Mouse (Mus musculus) forebrain, embryonic 14.5 days (tissue): ENCODE data around the gene Spata31d1b. TPM values are rescaled to one million over a fixed set of nuclear protein-coding genes. Genes with fewer than 3 reads are reported as not detected.
"Not testable (repeated sequence)": the region's sequence is repeated elsewhere in the genome, so short reads cannot be mapped to it uniquely, and the experiment has no call there.

Source experiments
- ATAC-seq: fragments of 200-750 bp; cut with Nextera tagmentation; 2 replicates; pipeline ENCODE4 v1.8.0; 2017; ENCODE audit warnings: mild to moderate bottlenecking, moderate library complexity
- DNase-seq: peaks from one replicate; pipeline ENCODE4 v3.0.0-alpha.2; 2015; ENCODE audit warnings: low spot score
- H3K27ac ChIP-seq: fragments of 300-500 bp; sonication (generic); 2 replicates; pipeline ENCODE4 v1.5.1; 2014; ENCODE audit warnings: low read depth, mild to moderate bottlenecking, control low read depth, low read length, moderate library complexity
- H3K27me3 ChIP-seq: fragments of 300-500 bp; sonication (generic); replicated peaks from 2 replicates; pipeline ENCODE4 v1.6.1; 2014; ENCODE audit warnings: low read length, control low read depth, mixed read lengths; ENCODE audit not compliant: control insufficient read depth, insufficient read depth
- H3K36me3 ChIP-seq: fragments of 300-500 bp; sonication (generic); 2 replicates; pipeline ENCODE4 v1.6.1; 2014; ENCODE audit warnings: low read length, control low read depth; ENCODE audit not compliant: control insufficient read depth, insufficient read depth
- H3K4me1 ChIP-seq: fragments of 300-500 bp; sonication (generic); 2 replicates; pipeline ENCODE4 v1.6.1; 2014; ENCODE audit warnings: antibody characterized with exemption, low read length, control low read depth; ENCODE audit not compliant: control insufficient read depth, insufficient read depth
- H3K4me2 ChIP-seq: fragments of 300-500 bp; sonication (generic); 2 replicates; pipeline ENCODE4 v1.6.1; 2014; ENCODE audit warnings: mild to moderate bottlenecking, control low read depth, low read length
- H3K4me3 ChIP-seq: fragments of 300-500 bp; sonication (generic); 2 replicates; pipeline ENCODE4 v1.5.1; 2014; ENCODE audit warnings: low read depth, low read length, control low read depth
- H3K9ac ChIP-seq: fragments of 300-500 bp; sonication (generic); 2 replicates; pipeline ENCODE4 v1.6.1; 2014; ENCODE audit warnings: mild to moderate bottlenecking, low read length, control low read depth, moderate library complexity
- H3K9me3 ChIP-seq: fragments of 300-500 bp; sonication (generic); replicated peaks from 2 replicates; pipeline ENCODE4 v1.6.1; 2016; ENCODE audit warnings: low read length, control low read depth, mixed read lengths; ENCODE audit not compliant: control insufficient read depth
- WGBS: fragments of 180-500 bp; shearing (Covaris S2); extraction: QIAGEN DNeasy Blood & Tissue Kit; methylation state at CpG from one replicate; pipeline ENCODE4 v1.1.7; 2014; 5-methylcytosine and 5-hydroxymethylcytosine counted together
- polyA plus RNA-seq: library from polyadenylated mRNA; unstranded; fragments of >200 nt; fragmentation: Nextera tagmentation; extraction: Ambion mirVana; gene quantifications from 2 replicates; pipeline ENCODE4 v1.2.1, GENCODE M21; 2014

Spata31d1b gene
- polyA plus RNA-seq, 1 experiment from 2014 or later, result not detected

DNA sequence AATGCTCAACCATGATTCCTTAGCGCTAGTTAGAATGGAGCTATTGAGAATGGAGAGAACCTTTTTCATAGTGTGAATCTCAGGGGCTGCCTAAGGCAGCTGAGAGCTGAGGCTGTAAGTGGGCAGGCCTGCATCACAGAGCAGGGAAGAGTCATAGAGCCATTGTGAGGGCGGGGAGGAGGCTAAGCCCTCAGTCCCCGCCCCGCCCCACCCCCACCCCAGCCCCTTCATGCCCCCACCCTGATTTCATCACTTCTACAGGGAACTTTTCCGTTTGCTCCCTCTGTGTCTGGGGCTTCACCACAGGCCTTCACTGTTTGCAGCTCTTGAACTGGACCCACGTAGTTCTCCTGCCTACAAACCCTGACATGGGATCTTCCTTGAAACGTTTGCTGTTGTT, 19.6 kb downstream of the Spata31d1b start, which contains the start of gene Spata31d1d:
Gene Spata31d1d, minus strand, starts transcription at position 101 of the 400 bp plus-strand sequence.
- no peaks in the 10 kb centered on the region for H3K36me3 ChIP-seq
- WGBS, result 42% methylated on average over 6 of the region's 7 CpGs

DNA sequence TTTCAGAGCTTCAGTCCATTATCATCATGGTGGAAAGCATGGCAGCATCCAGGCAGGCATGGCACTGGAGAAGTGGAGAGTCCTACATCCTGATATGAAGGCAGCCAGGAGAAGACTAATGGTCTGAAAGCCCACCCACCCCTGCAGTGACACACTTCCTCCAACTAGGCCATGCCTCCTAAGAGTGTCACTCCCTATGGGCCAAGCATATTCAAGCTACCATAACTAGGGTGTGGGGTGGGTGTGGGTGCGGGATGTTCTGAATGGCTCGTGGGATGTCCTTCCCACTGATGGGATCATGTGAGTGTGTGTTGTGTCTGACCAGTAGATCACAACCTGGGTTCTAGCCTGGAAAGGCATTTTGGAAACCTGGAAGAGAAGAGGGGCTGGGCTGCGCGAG, 21.9 kb downstream of the Spata31d1b start:
- H3K27me3 ChIP-seq, result no peaks in the 10 kb centered on the region
- 81% methylated on average over 2 of the region's 4 CpGs for WGBS

More for the DNA sequence above, 19.6 kb downstream of the Spata31d1b start, which contains the start of gene Spata31d1d:
- ATAC-seq, result no peak
- DNase-seq, result no peak
- Histone ChIP-seq H3K9ac (no peak within 1 kb of the TSS), H3K4me2 (no peak within 1 kb of the TSS), H3K9me3 (no peaks in the 10 kb centered on the region), H3K27me3 (no peaks in the 10 kb centered on the region), H3K4me3 (no peak within 1 kb of the TSS), H3K4me1 (no peaks in the 10 kb centered on the region), H3K27ac (no peak within 1 kb of the TSS)

DNA sequence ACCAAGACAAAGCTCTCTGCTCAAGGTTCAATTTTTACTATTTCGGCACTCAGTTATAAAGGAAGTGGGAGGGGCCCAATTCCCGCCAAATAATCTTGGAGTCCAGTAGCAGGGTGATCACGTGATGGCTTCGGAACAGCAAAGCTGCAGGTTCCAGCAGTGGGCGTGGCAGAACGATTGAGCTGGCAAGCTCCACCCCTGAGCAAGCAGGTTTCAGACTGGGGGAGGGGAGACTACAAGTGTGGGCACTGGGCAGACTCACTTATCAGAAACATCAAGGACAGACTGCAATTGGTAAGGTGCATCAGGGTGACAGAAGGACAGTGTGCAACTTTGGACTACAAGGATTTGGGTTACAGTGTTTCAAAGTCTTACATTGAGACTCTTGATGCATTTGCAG, 22.3 kb downstream of the Spata31d1b start:
- not testable (repeated sequence) for H3K4me3 ChIP-seq, DNase-seq, H3K9me3 ChIP-seq, H3K27me3 ChIP-seq, H3K27ac ChIP-seq, H3K4me2 ChIP-seq, H3K9ac ChIP-seq, ATAC-seq, H3K36me3 ChIP-seq, H3K4me1 ChIP-seq
- 27% methylated on average over 6 of the region's 6 CpGs for WGBS

More for the DNA sequence above, 21.9 kb downstream of the Spata31d1b start:
- DNase-seq (no peak), ATAC-seq (no peak)
- Histone ChIP-seq H3K27ac (no peak overlapping the region), H3K4me3 (no peak overlapping the region), H3K4me1 (no peaks in the 10 kb centered on the region), H3K9me3 (no peaks in the 10 kb centered on the region), H3K36me3 (no peaks in the 10 kb centered on the region), H3K9ac (no peak overlapping the region), H3K4me2 (no peak overlapping the region)

DNA sequence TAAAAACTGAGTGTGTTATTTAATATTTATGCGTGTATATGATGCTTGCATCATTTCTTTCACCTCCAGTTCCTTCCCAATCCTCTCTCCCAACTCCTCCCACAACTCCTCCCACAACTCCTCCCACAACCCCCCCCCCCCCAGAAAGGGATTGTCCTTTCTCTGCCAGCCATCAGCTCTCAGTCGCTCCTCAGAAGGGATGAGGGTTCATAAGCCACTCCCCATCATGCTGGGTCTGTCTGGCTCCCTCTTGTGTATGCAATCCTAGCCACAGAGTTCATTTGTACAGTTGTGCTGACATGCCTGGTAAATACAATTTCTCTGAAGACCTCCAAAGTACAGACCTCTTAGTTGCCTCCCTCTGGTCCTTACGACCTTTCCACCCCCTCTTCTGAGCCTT, 23.1 kb downstream of the Spata31d1b start:
- H3K27ac ChIP-seq, result no peak overlapping the region
- H3K27me3 ChIP-seq, result no peaks in the 10 kb centered on the region
- peak; percentile 45 for DNase-seq
- no peaks in the 10 kb centered on the region for H3K4me1 ChIP-seq
- WGBS, result 31% methylated on average over 3 of the region's 3 CpGs
- no peaks in the 10 kb centered on the region for H3K36me3 ChIP-seq
- H3K9ac ChIP-seq, result no peak overlapping the region
- H3K4me2 ChIP-seq, result no peak overlapping the region
- H3K4me3 ChIP-seq, result no peak overlapping the region
- H3K9me3 ChIP-seq, result no peaks in the 10 kb centered on the region
- ATAC-seq, result no peak

DNA sequence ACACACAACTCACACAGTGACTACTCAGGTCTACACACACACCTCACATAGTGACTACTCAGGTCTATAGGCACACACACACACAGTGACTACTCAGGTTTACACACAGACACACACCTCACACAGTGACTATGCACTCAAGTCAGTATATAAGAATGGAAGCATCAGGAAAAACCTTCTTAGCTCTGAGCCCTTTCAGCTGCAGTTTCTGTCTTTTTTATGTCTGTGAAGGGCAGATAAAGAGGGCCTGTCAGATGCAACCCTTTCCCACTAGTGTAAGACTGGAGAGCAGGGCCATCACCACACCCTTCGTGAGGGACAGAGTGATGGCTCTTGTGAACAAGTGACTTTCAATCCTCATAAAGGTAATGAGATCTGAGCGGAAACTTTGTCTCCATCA, 26.4 kb downstream of the Spata31d1b start:
- Histone ChIP-seq H3K4me3 (no peak overlapping the region), H3K36me3 (no peaks in the 10 kb centered on the region), H3K4me1 (no peaks in the 10 kb centered on the region), H3K9ac (no peak overlapping the region), H3K27ac (no peak overlapping the region), H3K9me3 (no peaks in the 10 kb centered on the region), H3K27me3 (no peaks in the 10 kb centered on the region), H3K4me2 (no peak overlapping the region)
- WGBS, result 93% methylated on average over 2 of the region's 2 CpGs
- DNase-seq, result no peak
- ATAC-seq, result no peak

DNA sequence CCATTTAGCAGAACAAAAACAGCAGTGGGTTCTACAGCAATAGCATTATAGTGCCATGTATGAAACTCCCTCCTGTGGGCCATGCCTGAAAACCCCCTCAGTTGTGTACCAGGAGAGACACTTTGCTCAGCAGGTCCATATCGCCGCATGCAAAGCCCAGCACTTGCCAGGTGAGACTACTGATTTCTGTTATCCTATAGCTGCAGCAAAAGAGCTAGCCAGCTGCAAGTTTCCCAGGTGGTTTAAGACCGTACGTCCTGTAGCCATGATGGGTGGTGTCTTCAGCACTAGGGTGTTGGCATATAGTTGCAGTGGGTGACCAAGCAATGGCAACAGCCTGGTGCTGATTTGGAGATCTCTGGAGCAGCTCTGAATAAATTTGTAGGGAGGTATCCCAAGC, 27.3 kb downstream of the Spata31d1b start:
- no peaks in the 10 kb centered on the region for H3K27me3 ChIP-seq
- 90% methylated on average over 4 of the region's 4 CpGs for WGBS
- no peaks in the 10 kb centered on the region for H3K36me3 ChIP-seq
- H3K4me2 ChIP-seq, result no peak overlapping the region
- ATAC-seq (no peak), DNase-seq (no peak)
- H3K9ac ChIP-seq, result no peak overlapping the region
- no peaks in the 10 kb centered on the region for H3K4me1 ChIP-seq
- H3K27ac ChIP-seq, result no peak overlapping the region
- no peak overlapping the region for H3K4me3 ChIP-seq
- H3K9me3 ChIP-seq, result no peaks in the 10 kb centered on the region

DNA sequence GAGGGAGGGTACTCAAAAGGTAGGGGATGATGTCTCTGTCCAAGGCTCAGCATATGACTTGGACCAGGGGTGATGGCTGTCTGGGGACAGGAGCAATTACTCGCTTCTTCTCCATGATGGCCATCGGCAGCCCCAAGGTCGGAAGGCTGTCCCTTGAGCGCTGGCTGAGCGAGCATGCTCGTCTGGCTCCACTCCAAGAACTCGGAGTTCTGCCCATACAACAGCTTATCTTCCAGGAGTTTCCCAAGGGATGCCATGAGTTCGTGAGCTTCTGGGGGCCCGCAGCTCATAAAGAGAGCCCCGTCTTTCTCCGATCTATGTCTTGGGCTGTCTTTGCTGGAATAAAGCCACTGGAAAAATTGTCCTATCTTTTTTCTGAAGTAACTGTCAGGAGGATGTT, 29.0 kb downstream of the Spata31d1b start:
- DNase-seq (no peak), ATAC-seq (no peak)
- Histone ChIP-seq H3K36me3 (no peaks in the 10 kb centered on the region), H3K9me3 (no peaks in the 10 kb centered on the region), H3K9ac (no peak overlapping the region), H3K27ac (no peak overlapping the region), H3K4me3 (no peak overlapping the region), H3K4me1 (no peaks in the 10 kb centered on the region), H3K27me3 (no peaks in the 10 kb centered on the region), H3K4me2 (no peak overlapping the region)
- whole genome bisulfite sequencing, result 88% methylated on average over 11 of the region's 11 CpGs

DNA sequence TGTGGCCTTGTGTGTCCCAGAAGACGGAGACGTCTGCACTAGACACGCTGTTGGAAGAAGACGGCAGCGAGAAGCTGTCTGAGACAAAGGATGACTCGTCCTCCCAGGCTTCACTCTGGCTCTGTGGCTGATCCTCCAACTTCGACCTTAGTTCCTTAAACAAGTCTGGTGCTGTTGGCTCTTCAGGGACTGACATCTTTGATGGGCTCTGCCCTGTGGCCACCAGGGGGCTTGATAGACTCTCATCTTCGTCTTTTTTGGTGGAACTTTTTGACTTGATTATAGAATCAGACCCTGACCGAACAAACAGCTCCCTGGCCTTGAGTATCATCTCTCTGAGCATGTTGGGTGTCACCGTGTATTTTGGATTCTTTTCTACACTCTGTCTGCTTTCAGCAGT, 29.6 kb downstream of the Spata31d1b start:
- H3K27me3 ChIP-seq, result no peaks in the 10 kb centered on the region
- no peak overlapping the region for H3K4me3 ChIP-seq
- H3K4me2 ChIP-seq, result no peak overlapping the region
- DNase-seq (no peak), ATAC-seq (no peak)
- 84% methylated on average over 10 of the region's 10 CpGs for WGBS
- no peaks in the 10 kb centered on the region for H3K36me3 ChIP-seq
- H3K27ac ChIP-seq, result no peak overlapping the region
- no peaks in the 10 kb centered on the region for H3K4me1 ChIP-seq
- no peaks in the 10 kb centered on the region for H3K9me3 ChIP-seq
- H3K9ac ChIP-seq, result no peak overlapping the region

DNA sequence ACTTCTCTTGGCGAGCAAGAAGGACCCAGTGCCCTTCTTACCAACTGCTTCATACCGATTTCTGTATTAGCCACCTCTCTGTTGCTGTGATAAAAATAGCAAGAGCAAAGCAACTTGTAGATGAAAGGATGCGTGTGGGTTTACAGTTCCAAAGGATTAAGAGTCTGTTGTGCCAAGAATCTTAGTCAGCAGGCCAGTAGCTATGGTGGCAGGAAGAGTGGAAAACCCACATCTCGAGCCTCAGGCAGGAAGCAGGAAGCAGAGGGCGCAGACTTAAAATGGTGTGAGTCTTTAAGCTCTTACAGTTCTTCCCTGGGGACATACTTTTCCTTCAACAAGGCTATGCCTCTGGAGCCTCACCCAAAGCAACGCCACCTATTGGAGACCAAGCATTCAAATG, 33.4 kb downstream of the Spata31d1b start:
- Histone ChIP-seq H3K36me3 (no peaks in the 10 kb centered on the region), H3K4me1 (no peaks in the 10 kb centered on the region), H3K4me2 (no peak overlapping the region), H3K9ac (no peak overlapping the region), H3K27ac (no peak overlapping the region), H3K27me3 (no peaks in the 10 kb centered on the region), H3K4me3 (no peak overlapping the region), H3K9me3 (no peaks in the 10 kb centered on the region)
- DNase-seq, result no peak
- 87% methylated on average over 6 of the region's 6 CpGs for WGBS
- no peak for ATAC-seq
